In genomic region chr17:80347234-80347633, GRCm38 (mm10) we compare ENCODE assay signal across 22 mouse cellular contexts. TPM values are rescaled to one million over a fixed set of nuclear protein-coding genes. Genes with fewer than 3 reads are reported as not detected.
DNase-seq lines count a peak whose midpoint lies in the region; ATAC-seq lines count a peak whose summit lies in the region.
"Had no signal": no experiment of that assay in that cellular context is flagged by ENCODE, and none has a peak within 500 bp of the region (broad histone marks: within the 10 kb centered on the region; RNA-seq: fewer than 3 reads in every experiment).

No protein-coding gene starts in this region.

- no peaks in the 10 kb centered on the region for H3K4me1 ChIP-seq in embryonic facial prominence, embryonic 11.5 days (ENCODE audit: control insufficient read depth, insufficient read depth, low read length)
- no peaks in the 10 kb centered on the region; the same call in 1 of the 2 replicates for H3K4me1 ChIP-seq in limb, embryonic 12.5 days (replicated peaks)
- H3K4me1 ChIP-seq: heart, embryonic 13.5 days; intestine, embryonic 15.5 days; neural tube, embryonic 15.5 days had no signal

- DNase-seq in embryo, embryonic 11 days = peak; percentile 16
- no peak for DNase-seq in embryo, embryonic 10 days (ENCODE audit: low spot score)
- DNase-seq in 3T3-L1 (ENCODE audit: low read depth, low spot score) = peak; percentile 47
- peak; percentile 45 for DNase-seq in embryonic facial prominence, embryonic 11.5 days (ENCODE audit: low spot score)
- DNase-seq in adrenal gland, adult 8-10 months = no peak
- no peak for DNase-seq in frontal cortex, postnatal 10 days (ENCODE audit: low spot score in 2 of 2)
- DNase-seq: cerebellum, adult 9-11 months; gastrocnemius, adult 2 months; heart, postnatal 4 days; layer of hippocampus, postnatal 36 days; retina, postnatal 1 day had no signal

- no peaks in the 10 kb centered on the region for H3K36me3 ChIP-seq in embryonic facial prominence, embryonic 11.5 days (replicated peaks; ENCODE audit: control insufficient read depth, insufficient read depth, low read depth, low read length)
- H3K36me3 ChIP-seq in limb, embryonic 12.5 days = no peaks in the 10 kb centered on the region
- H3K36me3 ChIP-seq: heart, embryonic 13.5 days; intestine, embryonic 15.5 days; neural tube, embryonic 15.5 days had no signal

- H3K4me2 ChIP-seq in embryonic facial prominence, embryonic 11.5 days (ENCODE audit: low read depth, low read length) = no peak overlapping the region
- no peak overlapping the region for H3K4me2 ChIP-seq in limb, embryonic 12.5 days
- H3K4me2 ChIP-seq: heart, embryonic 13.5 days; intestine, embryonic 15.5 days; neural tube, embryonic 15.5 days had no signal

- ATAC-seq in embryonic facial prominence, embryonic 11.5 days (replicated peaks; ENCODE audit: insufficient number of reproducible peaks, low FRiP score, low TSS enrichment, low read depth) = no peak; the same call in 1 of the 2 replicates
- ATAC-seq in limb, embryonic 12.5 days (ENCODE audit: insufficient number of reproducible peaks, insufficient read depth, low FRiP score, low TSS enrichment, low read depth) = no peak
- no peak for ATAC-seq in monocyte, adult 5-6 weeks (replicated peaks; ENCODE audit: insufficient number of reproducible peaks, low FRiP score, low TSS enrichment, poor library complexity, severe bottlenecking)
- ATAC-seq: activated CD4-positive, CD25-positive, alpha-beta regulatory T cell, adult 4 months; forebrain, embryonic 16.5 days; intestine, embryonic 15.5 days had no signal

- H3K4me3 ChIP-seq in embryonic facial prominence, embryonic 11.5 days (ENCODE audit: low read depth, low read length) = no peak overlapping the region
- H3K4me3 ChIP-seq in limb, embryonic 12.5 days (replicated peaks) = no peak overlapping the region
- H3K4me3 ChIP-seq: gastrocnemius, adult 2 months; heart, embryonic 13.5 days; intestine, embryonic 15.5 days; neural tube, embryonic 15.5 days had no signal

- H3K9ac ChIP-seq in embryonic facial prominence, embryonic 11.5 days (replicated peaks; ENCODE audit: low read length) = no peak overlapping the region
- no peak overlapping the region for H3K9ac ChIP-seq in limb, embryonic 12.5 days (replicated peaks)
- H3K9ac ChIP-seq: heart, embryonic 13.5 days; intestine, embryonic 15.5 days; neural tube, embryonic 15.5 days had no signal

- WGBS in embryonic facial prominence, embryonic 11.5 days = 29% methylated on average over 6 of the region's 6 CpGs
- WGBS in limb, embryonic 12.5 days = 34% methylated on average over 6 of the region's 6 CpGs

- H3K9me3 ChIP-seq in embryonic facial prominence, embryonic 11.5 days (replicated peaks; ENCODE audit: control insufficient read depth, low read length) = no peaks in the 10 kb centered on the region
- H3K9me3 ChIP-seq in limb, embryonic 12.5 days = 0 out of 2 replicates have a peak, but pooled peaks cover 3% of the 10 kb centered on the region
- H3K9me3 ChIP-seq: heart, embryonic 13.5 days; intestine, embryonic 15.5 days; neural tube, embryonic 15.5 days had no signal

- peak overlapping the region; percentile 35; the same call in 1 of the 2 replicates for H3K27ac ChIP-seq in embryonic facial prominence, embryonic 11.5 days (replicated peaks; ENCODE audit: low read depth, low read length)
- H3K27ac ChIP-seq in limb, embryonic 12.5 days = peak overlapping the region; percentile 37; the same call in 1 of the 2 replicates
- H3K27ac ChIP-seq: gastrocnemius, adult 2 months; heart, embryonic 13.5 days; intestine, embryonic 15.5 days; neural tube, embryonic 15.5 days had no signal

- no peaks in the 10 kb centered on the region for H3K27me3 ChIP-seq in embryonic facial prominence, embryonic 11.5 days (ENCODE audit: control insufficient read depth, insufficient read depth, low read length)
- H3K27me3 ChIP-seq in limb, embryonic 12.5 days = no peaks in the 10 kb centered on the region
- H3K27me3 ChIP-seq: heart, embryonic 13.5 days; intestine, embryonic 15.5 days; neural tube, embryonic 15.5 days had no signal

RNA-seq across cellular contexts. Expression of gene Gm10190, which starts 26.1 kb away (rescaled TPM):
- polyA plus RNA-seq in embryonic facial prominence, embryonic 11.5 days (2014; fragmentation: Nextera tagmentation; extraction: Ambion mirVana) = 1.6 and 2.2 TPM in 2 replicates
- 1.0 and 2.9 TPM in 2 replicates for polyA plus RNA-seq in limb, embryonic 12.5 days (2016; fragmentation: Nextera tagmentation; extraction: Ambion mirVana)
- total RNA-seq in monocyte, adult 5-6 weeks (2017) = not detected in 3 replicates
- total RNA-seq in adrenal gland, adult 8-10 months (2022) = 1 to 10 TPM in 2 of 4 experiments, not detected in 2; 2.3 to 2.8 TPM
- total RNA-seq: gastrocnemius, adult 2 months; granulocyte monocyte progenitor cell, adult 5-6 weeks had no signal
- polyA plus RNA-seq: activated CD4-positive, CD25-positive, alpha-beta regulatory T cell, adult 4 months; large intestine, adult 2 months; liver, embryonic 16.5 days; urinary bladder, adult 2 months had no signal

RNA-seq across cellular contexts. Expression of gene Arhgef33, which starts 40.0 kb away (rescaled TPM):
- polyA plus RNA-seq in embryonic facial prominence, embryonic 11.5 days (2014; fragmentation: Nextera tagmentation; extraction: Ambion mirVana) = 0.72 and 1.1 TPM in 2 replicates
- polyA plus RNA-seq in limb, embryonic 12.5 days (2016; fragmentation: Nextera tagmentation; extraction: Ambion mirVana) = 0.58 and 2.1 TPM in 2 replicates
- 3.4 TPM in 1 of 3 replicates, not detected in the others for total RNA-seq in monocyte, adult 5-6 weeks (2017)
- 1 to 10 TPM in 3 of 4 experiments, under 1 TPM in 1; 0.78 to 2.8 (median 1.3) TPM for total RNA-seq in adrenal gland, adult 8-10 months (2022)
- total RNA-seq: gastrocnemius, adult 2 months had no signal

RNA-seq across cellular contexts. Expression of gene Dhx57, which starts 57.0 kb away (rescaled TPM):
- 19.1 and 20.8 TPM in 2 replicates for polyA plus RNA-seq in embryonic facial prominence, embryonic 11.5 days (2014; fragmentation: Nextera tagmentation; extraction: Ambion mirVana)
- polyA plus RNA-seq in limb, embryonic 12.5 days (2016; fragmentation: Nextera tagmentation; extraction: Ambion mirVana) = 27.0 and 28.5 TPM in 2 replicates
- total RNA-seq in monocyte, adult 5-6 weeks (2017) = 18.1 to 38.1 TPM (median 33.2 TPM) in 3 replicates
- 10 to 100 TPM; 11.8 to 22.0 (median 16.8) TPM for total RNA-seq in adrenal gland, adult 8-10 months (2022)

RNA-seq across cellular contexts. Expression of gene Morn2, which starts 57.2 kb away (rescaled TPM):
- polyA plus RNA-seq in embryonic facial prominence, embryonic 11.5 days (2014; fragmentation: Nextera tagmentation; extraction: Ambion mirVana) = 22.4 and 26.1 TPM in 2 replicates
- polyA plus RNA-seq in limb, embryonic 12.5 days (2016; fragmentation: Nextera tagmentation; extraction: Ambion mirVana) = 21.8 and 23.7 TPM in 2 replicates
- total RNA-seq in monocyte, adult 5-6 weeks (2017) = 2.5 TPM in 1 of 3 replicates, not detected in the others
- 10 to 100 TPM; 15.5 to 27.5 (median 19.9) TPM for total RNA-seq in adrenal gland, adult 8-10 months (2022)

Comparison
In these comparisons a context has a peak if more than half of its experiments do, and no peak if none do; other contexts are left out.
1. DNase-seq: peak in embryo, embryonic 11 days (single experiment), 3T3-L1 (single experiment) and embryonic facial prominence, embryonic 11.5 days (single experiment); none in embryo, embryonic 10 days (single experiment), adrenal gland, adult 8-10 months (single experiment) and frontal cortex, postnatal 10 days (0 of 2).